Mouse (Mus musculus): ENCODE results near the gene Map4k4.

DNA sequence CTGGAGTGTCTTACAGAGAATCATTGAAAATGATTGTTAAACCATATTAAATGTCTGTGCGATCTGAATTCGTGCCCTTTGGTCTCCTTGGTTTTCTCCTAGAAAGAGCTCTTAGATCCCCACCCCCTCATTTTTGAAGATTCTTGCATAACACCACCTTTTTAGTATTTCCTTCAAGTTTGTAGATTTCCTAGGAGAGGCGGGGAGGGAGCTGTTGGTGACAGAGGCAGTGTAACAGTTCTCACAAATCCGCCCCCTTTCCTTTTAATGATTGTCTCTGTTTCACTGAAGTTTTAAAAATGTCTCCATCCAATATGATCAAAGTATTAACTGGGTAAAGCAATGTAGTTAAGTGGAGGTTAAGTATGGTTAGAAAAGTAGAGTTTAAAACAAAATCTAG, 45.7 kb downstream of the Map4k4 start:
- no peak for TF ChIP-seq CTCF (IDR thresholded peaks at IDR 0.05; ENCODE audit: extremely low read depth, insufficient read depth, low read length)
- no peak for TF ChIP-seq POLR2A (IDR thresholded peaks at IDR 0.05; ENCODE audit: extremely low read depth, insufficient read depth, low read length)
